Mouse (Mus musculus) gastrocnemius, postnatal 4 days (tissue): Measurements from ENCODE around the gene Cux2. TPM values are rescaled to one million over a fixed set of nuclear protein-coding genes. Genes with fewer than 3 reads are reported as not detected.
A peak's percentile ranks its signal among the peaks of the same experiment; 100 is the strongest.

Experiments
- DNase-seq, 2 experiments: peaks; one replicate each; pipeline ENCODE4 v3.0.0; 2021 to 2022; ENCODE audit warnings: low spot score in 2 of 2, mixed read lengths in 2 of 2
- total RNA-seq, 2 experiments: library from RNA; stranded (reverse); gene quantifications; 2 replicates each; pipeline ENCODE4 v1.2.3; 2021

The Cux2 gene
- total RNA-seq, 2 experiments from 2014 or later, result 1.3 to 2.1 TPM

DNA sequence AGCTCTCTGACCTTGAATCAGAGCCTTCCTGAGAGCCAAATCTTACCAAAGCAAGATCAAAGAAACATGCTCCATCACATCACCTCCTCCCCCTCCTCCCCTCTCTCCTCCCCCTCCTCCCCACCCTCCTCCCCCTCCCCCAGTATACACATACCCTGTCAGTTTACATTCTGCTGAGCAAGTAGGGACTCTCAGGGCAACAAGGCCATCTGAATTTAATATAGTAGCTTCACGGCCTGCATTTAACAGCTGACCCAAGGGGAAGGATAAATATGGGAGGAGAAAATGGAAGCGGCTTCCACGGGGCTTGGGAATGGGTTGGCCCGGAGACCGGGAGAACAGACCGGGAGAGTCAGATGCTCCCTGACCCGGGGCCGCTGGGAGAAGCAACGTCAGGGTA is 32.1 kb downstream of the Cux2 start:
- DNase-seq, result no peak

DNA sequence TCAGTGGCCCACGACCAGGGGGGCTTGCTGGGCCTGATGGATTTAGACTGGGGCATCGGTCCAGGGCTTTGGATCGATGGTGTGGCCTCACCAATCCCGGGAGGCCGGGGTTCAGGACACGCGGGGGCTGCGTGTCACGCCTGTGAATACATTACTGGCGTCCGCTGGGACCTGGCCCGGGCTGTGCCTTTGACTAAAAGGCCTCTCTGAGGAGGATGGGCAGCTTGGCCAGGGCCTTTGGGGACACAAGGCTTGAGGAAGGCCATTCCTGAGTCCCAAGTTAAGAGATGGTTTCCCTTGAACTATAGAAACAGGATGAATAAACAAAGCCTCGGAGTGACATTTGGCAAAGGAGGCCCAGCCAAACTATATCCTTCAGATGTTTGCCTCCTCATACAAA is 32.6 kb downstream of the Cux2 start:
- no peak for DNase-seq

DNA sequence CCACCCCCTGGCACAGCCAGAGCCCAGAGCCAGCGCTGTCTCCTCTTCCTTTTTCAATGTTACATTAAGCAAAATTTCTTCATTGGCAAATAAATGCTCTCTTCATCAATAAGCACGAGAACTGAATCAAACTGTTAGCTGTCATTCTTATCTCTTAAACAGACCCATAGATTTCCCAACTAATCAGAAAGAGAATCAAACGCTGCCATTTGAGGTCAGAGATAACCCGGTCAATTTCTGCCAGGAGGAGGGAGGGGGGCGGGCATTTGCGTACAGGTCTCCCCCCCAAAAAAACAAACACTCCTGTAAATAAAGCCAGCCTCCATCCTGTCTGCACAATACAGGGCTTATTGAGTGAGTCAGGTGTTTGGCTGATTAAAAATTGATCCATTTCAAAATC is 33.2 kb downstream of the Cux2 start:
- DNase-seq, result no peak

DNA sequence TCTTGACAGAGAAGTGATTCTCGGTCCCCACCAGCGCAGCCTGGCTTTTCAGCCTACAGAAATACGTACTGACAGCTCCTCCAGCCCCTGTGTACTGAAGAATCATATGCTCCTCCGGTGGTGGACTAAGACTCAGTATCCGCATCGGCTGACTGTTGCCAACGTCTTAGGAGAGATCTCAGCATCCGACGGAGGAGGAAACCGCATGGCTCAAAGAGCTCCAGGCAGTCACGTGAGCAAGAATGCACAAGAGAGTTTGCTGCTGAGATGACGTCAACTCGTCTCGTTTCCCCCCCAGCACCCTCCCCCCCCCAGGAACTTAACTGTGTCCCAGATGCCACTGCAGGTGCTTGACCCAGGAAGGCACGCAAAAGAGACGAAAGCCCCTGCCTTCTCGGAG is 34.8 kb downstream of the Cux2 start:
- DNase-seq, result no peak

DNA sequence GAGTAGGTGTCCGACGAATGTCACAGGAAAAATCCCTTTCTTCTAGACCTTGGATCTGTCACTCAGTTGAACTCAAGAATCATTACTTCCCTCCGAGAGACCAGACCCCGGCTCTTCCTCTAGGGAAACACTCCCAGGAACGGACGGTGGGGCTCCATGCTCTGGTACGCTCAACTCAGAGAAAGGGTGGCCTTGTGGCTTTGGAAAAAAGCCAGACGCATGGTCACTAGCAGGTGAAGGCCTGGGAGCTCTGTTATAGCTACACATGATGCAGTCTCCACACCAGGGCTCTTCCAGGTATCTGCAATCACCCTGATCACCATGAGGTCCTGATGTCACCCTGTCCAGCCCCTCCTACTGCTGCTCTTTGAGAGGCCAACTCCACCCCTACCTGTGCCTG is 35.2 kb downstream of the Cux2 start:
- no peak for DNase-seq

DNA sequence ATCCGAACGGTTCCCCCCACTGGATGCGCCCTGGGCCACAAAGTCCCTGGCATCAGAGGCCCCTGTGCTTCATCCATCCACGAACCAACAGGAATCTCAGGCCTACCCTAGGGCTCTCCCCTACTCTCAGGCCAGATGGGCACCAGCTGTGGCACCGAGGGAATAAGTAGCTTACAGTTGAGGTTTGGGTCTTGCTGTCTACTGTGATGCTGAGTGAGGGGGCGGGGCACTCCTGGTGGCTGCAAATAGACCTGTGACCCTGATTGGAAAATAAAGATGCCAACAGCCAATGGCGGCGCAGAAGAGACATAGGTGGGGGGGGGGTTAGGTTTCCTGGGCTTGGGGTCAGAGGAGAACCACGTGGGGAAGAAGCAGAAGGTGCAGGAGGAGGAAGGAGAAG is 38.6 kb downstream of the Cux2 start:
- DNase-seq, result no peak

DNA sequence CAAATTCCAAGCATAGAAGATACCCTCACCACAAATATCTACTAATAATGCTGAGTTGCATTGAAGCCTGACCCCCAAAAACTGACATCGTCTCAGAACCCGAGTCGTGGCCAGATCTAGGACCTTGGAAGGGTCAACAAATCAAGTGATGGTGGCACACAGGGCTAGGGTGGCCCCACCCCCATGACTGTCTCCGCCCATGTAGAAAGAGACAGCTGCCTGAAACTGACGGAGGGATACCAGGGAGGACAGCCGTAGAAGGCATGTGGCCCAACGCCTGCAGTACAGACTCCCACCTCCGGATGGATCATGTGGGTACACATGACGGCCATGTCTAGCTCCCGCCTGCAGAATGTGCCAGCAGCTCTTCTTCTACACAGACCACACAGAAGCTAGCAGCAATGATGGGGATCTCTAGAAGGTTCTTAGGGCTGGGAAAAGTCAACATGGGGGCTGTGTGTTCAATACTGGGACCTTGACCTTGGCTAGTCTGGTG is 41.9 kb downstream of the Cux2 start:
- no peak for DNase-seq

DNA sequence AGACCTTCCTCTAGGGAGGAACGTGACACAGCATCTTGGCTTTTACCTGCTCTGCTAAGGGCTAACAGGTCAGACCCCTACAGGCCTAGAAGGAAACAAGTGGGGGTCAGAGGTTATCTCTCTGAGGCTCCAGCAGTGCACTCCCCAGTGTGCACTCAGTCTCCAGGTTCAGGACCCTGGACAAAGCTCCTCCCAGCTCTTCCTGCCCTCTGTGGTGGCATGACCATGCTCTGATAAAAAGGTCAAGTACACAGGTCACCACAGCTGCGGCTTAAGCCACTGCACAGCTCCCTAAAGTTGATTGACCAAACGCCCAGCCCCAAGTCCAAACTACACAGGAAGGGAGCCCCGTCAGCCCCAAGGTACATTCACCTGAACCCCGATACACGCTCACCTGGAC is 46.4 kb downstream of the Cux2 start:
- DNase-seq, result no peak

DNA sequence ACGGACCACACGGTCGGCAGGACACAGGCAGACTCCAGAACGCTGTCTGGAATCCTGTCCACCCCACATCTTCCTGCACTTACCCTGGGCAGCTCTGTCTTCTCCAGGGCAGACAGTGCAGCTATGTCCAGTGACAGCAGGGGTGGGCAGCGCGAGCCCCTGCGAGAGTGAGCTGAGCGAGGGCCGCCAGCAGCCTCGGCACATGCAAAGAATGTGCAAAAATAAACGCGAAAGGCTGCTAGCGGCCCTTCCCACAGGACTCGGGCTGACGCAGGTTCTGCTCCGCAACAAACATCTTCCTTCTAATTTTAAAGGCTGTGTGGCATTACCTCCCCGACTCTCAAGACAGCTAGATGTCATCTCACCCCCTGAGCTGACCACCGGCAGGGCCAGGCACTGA is 47.8 kb downstream of the Cux2 start:
- no peak for DNase-seq

DNA sequence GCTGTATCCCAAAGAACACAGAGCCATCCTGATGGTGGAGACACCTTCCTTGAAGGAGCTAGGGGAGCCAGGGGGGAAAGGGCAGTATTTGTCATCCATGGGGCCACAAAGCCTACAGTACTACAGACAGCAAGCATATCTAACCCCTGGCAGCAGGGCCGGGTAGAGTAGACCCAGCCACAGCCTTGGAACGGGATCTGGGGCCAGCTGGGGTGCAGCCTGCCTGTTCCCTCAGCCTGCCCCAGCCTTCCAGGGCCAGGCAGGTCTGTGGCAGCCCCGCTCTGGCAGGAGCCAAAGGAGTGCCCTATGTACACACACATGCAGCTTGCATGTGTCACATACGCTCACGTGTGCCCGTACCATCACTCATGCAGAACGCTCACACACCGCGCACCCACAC is 48.6 kb downstream of the Cux2 start:
- no peak for DNase-seq

DNA sequence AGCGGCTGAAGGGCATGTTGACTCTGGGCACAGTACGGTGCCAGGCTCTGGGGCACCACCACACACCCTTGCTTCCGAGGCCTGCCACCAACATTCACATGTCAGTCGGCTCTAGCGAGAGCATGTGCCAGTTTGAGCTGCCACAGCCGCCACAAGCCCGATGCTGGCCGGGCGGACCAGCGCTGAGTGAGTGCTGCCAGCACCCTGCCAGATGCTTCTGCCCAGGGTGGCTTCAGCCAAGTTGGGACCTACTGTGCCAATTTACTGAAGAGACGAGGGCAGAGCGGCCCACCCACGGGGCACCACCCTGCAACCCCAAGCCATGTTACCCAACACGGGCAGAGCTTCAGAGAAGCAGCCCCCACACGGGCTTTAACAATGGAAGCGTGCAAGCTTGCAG is 49.5 kb downstream of the Cux2 start:
- DNase-seq, result no peak

DNA sequence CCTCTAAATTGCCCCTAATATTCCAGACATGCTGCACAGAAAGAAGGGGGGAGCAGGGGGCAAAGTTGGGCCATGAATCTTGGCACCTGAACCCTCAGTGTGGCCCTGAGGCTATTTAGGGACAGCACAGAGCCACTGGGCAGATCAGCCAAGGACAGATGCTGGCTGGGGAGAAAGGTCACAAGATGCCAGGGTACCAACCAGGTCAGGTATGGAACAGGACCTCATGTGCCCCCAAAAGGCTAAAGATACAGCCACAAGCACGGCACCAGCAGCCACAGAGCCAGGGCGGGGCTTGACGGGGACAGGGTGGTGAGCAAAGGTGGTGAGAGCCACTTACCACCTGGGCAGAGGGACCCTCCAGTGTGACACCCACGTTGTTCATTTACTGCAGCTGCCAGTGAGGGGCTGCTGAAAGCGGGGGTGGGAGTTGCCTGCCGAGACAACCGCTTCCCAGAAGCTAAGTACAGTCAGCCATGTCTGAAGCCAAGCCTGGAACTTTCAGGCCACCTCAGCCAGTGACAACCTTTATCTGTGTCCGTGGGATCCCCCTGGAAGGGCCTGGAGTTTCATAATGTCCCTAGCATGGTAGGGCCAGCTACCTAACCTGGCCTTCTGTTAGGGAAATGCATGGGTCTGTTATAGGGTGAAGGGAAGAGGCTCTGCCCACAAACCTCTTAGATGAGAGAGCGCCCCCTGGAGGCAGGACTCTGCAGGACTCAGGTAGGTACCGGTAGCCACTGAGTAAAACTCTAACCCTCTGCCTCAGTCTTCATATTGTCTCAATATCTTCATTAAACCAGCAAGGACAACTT is 50.7 kb downstream of the Cux2 start:
- DNase-seq, result peak in 1 of 2 experiments; percentile 50

DNA sequence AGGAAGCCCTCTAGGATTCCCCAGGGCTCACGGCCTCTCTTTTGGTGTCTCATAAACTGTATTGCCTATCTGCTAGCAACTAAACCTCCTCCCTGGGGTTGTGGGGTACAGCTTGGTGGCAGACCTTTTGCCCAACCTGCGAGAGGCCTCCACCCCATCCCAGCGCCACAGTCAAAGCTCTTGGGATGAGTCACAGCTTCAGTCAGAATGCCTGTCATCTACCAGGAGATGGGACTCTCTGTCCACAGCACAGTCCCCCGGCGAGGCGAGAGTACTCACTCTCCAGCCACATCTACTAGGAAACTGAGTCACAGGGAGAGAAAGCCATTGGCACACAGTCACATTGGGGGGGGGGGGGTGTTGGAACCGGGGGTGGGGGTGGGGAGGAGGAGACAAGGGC is 51.6 kb downstream of the Cux2 start:
- no peak for DNase-seq

DNA sequence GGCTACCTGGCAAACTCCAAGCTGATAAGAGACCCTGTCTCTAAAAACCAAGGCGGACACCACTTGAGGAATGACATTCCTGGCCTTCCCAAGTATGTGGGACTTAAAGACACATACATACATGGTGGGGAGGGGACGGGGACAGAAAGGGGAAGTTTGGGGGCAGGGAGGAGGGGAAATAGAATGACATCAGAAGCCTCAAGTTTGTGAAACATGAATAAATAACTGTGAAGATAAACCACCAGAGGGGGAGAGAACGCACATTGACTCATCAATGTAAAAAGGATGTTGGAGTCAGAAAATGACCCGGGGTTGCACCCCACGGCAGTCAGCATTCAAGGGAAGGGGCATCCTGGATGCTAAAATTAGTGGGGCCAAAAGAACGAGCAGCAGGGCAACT is 53.2 kb downstream of the Cux2 start:
- DNase-seq, result no peak

DNA sequence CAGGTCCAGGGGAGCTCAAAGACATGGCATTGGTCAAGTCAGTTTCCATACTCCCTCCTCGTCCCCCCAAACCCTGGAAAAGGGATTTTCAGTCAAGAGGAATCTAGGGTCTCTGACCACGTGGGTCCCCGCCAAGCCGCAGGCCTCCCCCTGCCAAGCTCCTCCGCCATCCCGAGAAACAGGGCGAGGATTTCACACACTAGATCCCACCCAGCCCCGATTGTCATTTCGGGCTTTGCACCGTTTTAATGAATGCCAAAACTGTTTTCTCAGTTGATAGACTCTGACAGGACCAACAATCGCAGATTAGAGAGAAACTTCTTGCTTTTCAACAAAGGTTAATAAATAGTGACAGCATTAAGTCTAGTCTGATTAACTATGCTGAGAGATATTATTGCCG is 55.1 kb downstream of the Cux2 start:
- DNase-seq, result no peak

DNA sequence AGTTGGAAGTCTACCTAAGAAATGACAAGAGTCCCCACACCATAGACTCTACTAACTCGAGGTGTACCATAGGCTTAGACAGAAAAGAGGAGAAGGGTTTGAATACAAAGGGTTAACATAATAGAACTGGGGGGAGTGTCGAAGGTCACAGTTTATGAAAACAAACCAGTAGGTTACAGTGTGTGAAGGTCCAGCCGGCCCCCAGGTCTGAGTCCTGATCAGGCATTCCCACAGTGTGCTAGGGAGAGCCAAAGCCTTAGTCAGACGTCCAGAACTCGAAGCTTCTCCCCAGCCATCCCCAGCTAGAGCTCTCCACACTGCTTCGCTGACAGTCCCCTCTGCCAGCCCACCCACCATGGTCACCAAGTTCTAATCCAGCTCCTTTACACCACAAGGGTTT is 58.0 kb downstream of the Cux2 start:
- no peak for DNase-seq

DNA sequence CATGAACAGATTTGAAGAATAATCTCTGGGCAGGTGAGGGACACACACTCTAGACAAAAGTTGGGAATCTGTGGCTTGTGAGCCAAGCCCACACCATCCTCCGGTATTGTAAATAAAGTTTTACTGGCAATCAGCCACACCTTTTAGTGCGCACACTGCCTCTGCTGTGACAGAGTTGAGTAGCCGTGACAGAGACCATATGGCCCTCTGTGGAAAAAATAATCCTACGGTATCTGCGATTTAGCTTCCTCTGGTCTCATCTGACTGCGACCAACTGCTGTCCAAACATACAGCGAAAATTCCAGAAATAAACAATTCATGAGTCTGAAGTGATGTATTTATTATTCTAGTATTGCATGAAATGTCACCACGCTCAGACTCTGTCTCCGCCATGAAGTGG is 64.0 kb downstream of the Cux2 start:
- DNase-seq, result no peak

DNA sequence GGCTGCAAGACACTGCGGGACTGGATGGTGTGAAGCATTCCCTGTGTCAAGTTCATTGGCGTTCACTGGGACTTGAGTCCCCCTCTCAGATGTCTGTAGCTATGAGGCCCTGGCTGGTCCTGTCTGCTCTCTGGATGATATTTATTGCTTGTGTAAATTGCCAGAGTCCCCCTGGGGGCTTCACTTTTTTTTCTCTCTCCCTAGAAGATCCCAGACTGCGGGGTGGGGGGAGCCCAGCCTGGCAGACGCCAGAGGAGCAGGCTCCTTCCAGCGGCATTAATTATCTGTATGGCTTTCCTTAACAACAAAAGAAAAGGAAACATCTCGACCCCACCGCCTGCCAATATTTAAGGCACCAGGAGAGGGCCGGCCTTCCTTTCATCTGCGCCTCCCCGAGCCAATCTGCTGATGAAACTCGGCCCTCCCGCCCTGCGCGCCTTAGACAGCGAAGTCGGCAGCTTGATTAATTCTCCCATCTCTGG is 68.2 kb downstream of the Cux2 start:
- DNase-seq, result no peak

DNA sequence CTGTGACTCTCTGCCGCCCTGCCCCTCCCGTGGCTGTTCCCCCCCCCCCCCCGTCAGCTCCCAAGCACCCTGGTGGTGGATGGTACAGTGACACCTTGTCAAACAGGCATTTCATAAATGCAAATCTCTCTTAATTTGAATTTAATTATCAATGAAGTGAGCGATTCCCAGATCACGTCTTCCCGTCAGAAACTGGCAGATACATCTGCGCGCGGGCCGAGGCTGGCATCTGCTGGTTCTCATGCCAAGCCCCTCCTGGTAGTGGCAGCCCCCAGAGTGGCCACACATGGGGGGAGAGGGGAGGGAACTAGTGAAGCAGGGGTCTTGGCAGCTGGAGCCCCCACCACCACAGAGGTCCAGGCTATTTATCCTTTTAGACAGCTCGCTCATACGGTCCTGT is 73.6 kb downstream of the Cux2 start:
- DNase-seq, result no peak

DNA sequence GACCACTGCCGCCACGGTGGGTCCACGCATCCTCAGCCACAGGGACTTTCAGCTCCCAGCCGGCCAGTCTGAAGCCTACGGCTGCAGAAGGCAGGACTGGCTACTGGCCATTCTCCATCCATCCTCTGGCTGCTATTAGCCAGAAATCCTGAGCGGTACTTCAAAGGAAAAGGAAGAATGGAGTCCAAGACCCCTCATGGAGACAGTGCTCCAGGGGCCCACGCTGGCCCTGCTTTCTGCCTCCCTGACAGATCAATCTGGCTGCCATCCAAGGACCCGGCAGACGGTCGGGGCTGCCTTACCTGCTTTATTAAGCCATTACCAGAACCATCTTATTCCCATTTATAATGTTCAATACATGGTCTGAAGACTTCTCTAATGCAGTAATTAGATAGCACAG is 76.4 kb downstream of the Cux2 start:
- no peak for DNase-seq

DNA sequence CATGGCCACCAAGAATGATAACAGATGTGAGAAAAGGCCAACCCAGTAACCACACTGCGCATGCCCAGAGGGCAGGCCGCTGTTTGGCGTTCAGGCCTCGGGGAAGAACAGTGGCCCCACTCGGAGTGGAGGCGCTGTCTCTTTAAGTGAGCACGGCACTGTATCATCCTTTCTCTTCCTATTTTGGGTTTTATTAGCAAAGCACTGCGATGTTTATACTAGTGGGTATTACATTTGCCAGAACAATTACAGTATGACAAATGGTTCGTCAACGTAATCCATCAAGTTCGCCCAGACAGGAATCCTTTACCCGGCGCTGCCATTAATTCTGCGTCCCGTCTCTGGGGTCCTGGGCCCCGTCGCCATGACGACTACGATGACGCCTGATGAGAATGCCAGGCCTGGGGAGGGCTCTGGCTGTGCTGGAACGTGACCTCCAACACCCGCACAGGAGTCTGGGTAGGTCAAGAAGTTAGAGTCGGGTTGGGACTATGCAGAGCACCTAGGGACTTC is 77.2 kb downstream of the Cux2 start:
- DNase-seq, result no peak

DNA sequence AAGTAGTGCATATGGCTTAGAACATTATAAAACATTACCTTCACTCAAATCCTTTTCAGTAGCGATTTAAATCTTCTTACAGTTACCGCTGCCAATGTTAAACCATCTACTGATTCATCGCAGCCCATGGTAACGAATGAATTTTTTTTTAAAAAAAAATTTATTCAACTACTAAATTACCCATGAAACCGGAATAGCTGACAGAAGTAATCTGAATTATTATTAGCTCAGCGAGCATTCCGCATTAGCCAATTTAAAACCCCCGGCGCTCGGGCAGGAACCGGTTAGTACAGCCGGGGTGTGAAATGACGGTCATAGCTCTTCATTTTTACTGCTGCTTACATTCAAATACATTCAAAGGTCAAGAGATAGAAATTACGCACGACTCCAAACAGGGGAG is 80.9 kb downstream of the Cux2 start:
- no peak for DNase-seq

DNA sequence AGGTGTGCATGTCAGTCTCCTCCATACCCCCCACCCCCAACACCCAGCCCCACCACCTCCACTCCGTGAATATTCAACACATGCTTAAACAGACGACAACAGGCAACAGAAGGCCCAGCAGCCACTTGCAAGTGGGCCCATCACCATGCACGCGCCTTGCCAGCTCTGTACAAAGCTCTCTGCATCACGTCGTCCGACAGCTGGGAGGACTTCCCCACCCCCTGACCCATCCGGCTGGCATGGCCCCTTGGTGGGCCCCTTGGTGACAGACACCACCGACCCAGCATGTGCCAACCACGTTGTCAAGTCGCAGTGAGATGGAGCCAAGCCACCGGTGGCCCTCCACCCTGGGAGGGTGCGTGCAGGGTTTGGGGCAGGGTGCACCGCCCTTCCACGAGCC is 81.5 kb downstream of the Cux2 start:
- DNase-seq, result no peak
